Mouse (Mus musculus) testis, adult 2 months (tissue): ENCODE measurements around the gene Lgals9.

Experiments
- CTCF ChIP-seq: fragments of 200-500 bp; IDR thresholded peaks from 2 replicates; pipeline ENCODE4 v1.5.1; 2012; ENCODE audit warnings: low read depth, mild to moderate bottlenecking, inconsistent platforms, low read length, moderate library complexity; ENCODE audit not compliant: control insufficient read depth, insufficient read depth, insufficient replicate concordance
- POLR2A ChIP-seq: fragments of 200-500 bp; IDR thresholded peaks from 2 replicates; pipeline ENCODE4 v1.6.1; 2012; ENCODE audit warnings: low read depth, mild to moderate bottlenecking, inconsistent platforms, low read length, moderate library complexity; ENCODE audit not compliant: control insufficient read depth

GRCm38 (mm10) chr11:79023342-79023741 is 38.6 kb upstream of the Lgals9 start:
- no peak for TF ChIP-seq CTCF
- TF ChIP-seq POLR2A, result no peak
